Mouse (Mus musculus): Measurements from ENCODE around the gene Gmcl1.

Gene Gmcl1

DNA sequence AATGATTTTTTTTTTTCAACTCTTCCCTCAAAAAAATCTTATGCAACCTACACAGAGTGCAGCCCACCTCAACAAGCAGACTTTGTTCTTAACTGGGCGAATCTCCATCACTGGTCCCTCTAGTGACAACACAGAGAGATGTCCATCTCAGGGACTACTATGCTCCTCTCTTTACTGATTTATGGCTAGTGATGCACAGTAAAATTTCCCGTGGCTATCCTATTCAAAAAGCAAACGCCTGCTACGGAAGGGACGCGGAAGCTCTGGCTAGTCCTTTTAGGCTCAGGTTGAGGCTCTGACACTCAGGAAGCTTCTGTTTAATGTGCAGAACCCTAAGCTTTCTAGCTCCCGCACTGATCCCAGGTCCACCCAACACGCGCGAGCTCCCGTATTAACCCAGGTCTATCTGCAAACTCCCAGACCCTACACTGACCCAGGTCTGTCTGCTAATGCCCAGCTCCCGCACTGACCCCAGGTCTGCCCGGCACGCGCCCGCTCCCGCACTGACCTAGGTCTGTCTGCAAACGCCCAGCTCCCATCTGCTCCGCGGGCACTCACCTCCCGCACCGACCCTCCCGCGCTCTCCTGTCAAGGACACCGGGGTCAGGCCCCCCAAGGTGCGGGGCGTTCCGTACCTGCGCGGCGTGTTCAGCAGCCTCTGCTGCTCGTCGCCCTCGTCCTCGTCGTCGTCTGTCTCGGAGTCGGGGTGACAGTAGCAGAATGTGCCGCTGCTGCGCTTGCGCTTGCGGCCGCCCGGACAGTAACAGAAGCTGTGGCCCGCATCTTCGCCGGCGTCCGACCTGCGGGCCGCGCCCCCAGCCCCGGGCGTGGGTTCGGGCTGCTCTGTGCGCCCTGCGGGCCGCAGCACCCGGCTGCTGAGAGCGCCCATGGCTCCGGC is 658 bp downstream of the Gmcl1 start:
- WGBS: under 1% methylated on average over 62 of the region's 62 CpGs

DNA sequence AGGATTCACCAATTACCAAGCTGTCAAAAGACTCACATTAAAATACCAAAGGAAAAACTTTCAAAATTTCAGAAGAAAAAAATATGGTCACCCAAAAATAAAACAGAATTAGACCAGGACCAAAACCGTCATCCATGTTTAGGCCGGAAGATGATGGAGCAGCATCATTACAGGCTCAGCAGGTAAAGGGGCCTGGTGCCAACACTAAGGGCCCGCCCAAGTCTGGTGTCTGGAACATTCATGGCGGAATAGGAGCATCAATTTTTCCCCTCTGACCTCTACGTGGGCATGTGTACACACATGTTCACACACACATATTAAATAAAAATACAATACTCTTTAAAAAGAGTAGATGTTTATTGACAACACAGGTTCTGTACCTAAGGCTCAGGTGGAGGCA is 4.5 kb downstream of the Gmcl1 start:
- 80% methylated on average over 5 of the region's 5 CpGs for WGBS

DNA sequence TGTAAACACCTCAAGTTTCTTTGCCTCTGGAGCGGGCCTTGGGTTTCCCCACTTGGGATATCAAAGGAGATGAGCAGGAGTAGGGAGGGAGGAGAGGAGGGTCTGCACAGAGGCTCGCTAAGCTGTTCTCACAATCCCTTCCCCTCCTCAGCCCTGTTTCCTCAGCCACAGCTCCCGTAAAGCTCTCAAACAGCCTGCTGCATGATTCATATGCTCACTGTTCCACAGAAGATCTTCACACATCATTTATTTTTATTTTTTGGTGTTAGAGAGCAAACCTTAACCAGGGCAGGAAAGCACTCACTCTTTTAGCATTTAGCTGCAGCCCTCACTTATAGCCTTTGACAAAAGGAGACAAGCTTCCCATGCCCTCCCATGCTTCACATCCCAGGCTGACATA is 11.2 kb downstream of the Gmcl1 start:
- 50% methylated on average over 3 of the region's 3 CpGs for WGBS

DNA sequence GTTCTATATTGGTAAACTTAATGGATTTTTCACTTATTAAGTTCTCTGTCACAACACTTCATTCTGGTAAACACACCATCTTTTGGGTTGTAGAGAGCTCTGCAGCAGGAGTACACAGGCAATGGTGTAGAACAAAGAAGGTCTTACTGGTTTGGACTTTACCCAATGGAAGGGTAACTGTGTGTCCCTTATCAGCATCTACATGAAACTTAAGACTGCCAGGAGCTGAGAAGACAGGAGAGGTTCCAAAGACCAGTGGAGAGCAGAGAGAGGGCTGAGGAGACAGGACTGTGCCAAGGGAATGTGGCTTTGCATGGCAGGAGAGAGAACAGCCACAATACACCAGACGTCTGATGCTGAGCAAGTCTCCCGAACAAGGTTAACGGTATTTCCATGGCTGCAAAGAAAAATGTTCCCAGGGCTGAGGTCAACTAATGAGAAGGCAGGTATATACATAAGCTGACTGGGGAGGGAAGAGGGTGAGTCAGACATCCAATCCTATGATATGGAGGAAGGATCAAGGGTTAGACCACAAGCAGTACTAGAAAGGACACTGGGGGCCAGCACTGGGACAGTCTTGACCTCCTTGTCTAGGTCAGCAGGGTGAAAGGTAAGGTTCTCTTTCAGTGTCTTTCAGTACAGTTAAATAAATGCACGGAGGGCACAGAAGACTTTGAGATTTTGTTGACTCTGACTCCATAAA is 25.0 kb downstream of the Gmcl1 start:
- WGBS: 84% methylated on average over 4 of the region's 4 CpGs

DNA sequence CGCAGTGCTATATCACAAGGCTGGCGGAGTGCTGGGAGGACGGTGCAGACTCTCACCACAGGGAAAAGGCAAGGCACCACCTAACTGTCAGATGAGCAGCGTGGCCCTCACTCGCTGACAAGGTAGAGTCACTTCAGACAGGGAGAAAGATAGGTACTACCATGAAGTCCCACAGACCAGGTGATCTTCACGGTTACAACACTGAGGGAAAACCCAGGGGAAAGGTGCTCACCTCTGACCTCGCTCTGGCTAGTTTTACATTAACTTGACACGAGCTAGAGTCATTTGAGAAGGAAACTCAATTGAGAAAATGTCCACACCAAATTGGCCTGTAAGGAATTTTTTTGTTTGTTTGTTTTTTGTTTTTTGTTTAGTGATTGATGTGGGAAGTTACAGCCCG is 30.6 kb downstream of the Gmcl1 start:
- WGBS: 96% methylated on average over 9 of the region's 9 CpGs

- 79% methylated on average over 6 of the region's 6 CpGs for WGBS
Measured at GRCm38 (mm10) chr6:86697903-86698302, 35.3 kb downstream of the Gmcl1 start.

GRCm38 (mm10) chr6:86696213-86696612 is 37.0 kb downstream of the Gmcl1 start:
- 86% methylated on average over 10 of the region's 10 CpGs for WGBS

DNA sequence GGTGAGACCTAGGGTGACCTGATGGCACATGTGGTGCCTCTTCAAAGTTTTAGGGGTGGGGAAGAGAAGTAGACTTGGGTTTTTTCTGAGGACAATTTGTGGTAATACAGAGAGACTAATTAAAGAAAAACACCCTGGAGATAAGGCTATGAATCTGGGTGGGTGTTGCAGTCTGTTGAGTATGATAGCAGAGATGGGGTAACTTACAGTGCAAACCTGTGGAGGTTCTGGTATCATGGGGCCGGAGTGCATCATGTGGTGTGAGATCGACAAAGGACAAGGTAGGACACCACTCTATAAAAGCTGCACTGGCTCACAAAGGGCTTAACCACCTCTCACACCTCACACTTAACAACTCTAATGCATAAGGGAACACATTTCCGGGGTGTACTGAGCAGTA is 43.5 kb downstream of the Gmcl1 start:
- WGBS: 90% methylated on average over 3 of the region's 3 CpGs

- WGBS: 70% methylated on average over 1 of the region's 1 CpGs
Measured at GRCm38 (mm10) chr6:86686971-86687370, 46.2 kb downstream of the Gmcl1 start.

- WGBS: 24% methylated on average over 12 of the region's 12 CpGs
Measured at GRCm38 (mm10) chr6:86684655-86685011, 48.5 kb downstream of the Gmcl1 start.

DNA sequence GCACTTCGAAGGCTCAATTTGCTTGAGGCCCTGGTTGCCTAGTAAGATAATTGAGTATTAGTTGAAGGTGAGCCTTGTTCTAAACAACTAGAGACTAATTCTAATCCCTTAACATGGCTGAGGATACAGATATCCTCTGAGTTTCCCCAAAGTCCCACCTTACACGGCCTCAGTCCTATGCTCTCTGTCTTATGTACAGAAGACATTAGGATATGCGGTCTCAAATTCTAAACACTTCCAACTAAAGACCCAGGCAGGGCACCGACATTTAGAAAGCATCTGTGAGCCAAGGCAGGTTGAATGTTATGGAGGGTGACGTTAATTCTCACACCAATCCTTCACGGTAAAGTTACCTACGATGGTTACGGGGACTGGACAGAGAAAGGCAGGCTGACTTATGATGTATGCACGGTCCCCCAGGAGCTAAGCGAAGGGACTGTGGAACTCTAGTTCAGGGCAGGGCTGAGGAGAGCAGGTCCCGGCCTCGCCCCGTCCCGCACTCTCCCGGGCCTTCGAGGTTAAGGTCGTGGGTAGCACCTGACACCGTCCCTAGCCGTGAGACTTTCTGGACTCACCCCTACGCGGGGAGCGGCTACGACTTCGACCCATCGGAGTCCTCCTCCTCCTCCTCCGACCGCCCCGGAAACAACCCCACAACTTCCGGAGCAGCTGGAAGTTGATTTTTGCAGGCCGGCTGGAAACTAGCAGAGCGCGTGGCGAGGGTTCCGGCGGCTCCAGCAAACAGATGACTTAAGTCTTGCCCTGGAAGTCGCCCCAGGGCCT is 49.1 kb downstream of the Gmcl1 start, which contains the start of gene Snrnp27:
Gene Snrnp27 (minus strand): TSS at position 651 of the 783 bp plus-strand sequence.
- 2% methylated on average over 36 of the region's 36 CpGs for WGBS

DNA sequence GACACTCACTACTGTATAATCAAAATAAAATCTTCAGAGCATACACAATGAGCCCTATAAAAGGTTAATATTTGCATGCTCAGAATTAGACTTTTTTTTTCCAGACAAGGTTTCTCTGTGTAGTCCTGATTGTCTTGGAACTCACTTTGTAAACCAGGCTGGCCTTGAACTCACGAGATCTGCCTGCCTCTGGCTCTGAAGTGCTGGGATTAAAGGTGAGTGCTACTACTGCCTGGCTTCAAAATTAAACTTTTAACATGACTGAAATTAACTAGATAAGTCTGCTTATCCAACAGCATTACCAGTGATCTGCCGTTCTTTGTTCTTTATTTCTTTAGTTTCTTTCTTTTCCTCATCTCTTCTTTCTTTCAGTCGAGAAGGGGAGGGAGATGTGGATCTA is 51.9 kb downstream of the Gmcl1 start:
- 85% methylated on average over 3 of the region's 3 CpGs for WGBS

- 86% methylated on average over 6 of the region's 6 CpGs for WGBS
Measured at GRCm38 (mm10) chr6:86678341-86678740, 54.8 kb downstream of the Gmcl1 start.

- WGBS: 19% methylated on average over 2 of the region's 2 CpGs
Measured at GRCm38 (mm10) chr6:86670873-86671272, 62.3 kb downstream of the Gmcl1 start.

DNA sequence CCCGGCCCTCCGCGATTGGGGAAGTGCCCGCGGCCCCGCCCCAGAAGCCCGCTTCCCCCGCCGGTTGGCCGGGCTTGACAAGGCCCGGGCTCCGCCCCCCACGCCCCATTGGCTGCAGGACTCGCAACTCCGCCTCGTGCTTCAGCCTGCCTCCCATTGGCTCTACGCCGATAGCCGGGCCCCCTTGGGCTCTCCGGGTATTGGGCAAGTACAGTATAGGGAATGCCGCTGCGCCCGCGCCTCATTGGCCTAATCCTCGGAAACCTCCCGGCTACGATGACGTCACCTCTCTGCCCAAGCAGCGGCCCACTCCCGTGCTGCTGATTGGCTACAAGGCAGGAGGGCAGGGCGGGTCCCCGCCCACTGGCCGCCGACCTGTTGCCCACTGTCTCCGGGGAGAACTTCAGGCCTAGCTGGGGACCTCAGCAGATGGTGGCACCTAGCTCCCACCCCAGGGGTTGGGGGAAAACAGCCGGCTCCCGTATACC is 63.9 kb downstream of the Gmcl1 start:
- WGBS: 3% methylated on average over 35 of the region's 37 CpGs

DNA sequence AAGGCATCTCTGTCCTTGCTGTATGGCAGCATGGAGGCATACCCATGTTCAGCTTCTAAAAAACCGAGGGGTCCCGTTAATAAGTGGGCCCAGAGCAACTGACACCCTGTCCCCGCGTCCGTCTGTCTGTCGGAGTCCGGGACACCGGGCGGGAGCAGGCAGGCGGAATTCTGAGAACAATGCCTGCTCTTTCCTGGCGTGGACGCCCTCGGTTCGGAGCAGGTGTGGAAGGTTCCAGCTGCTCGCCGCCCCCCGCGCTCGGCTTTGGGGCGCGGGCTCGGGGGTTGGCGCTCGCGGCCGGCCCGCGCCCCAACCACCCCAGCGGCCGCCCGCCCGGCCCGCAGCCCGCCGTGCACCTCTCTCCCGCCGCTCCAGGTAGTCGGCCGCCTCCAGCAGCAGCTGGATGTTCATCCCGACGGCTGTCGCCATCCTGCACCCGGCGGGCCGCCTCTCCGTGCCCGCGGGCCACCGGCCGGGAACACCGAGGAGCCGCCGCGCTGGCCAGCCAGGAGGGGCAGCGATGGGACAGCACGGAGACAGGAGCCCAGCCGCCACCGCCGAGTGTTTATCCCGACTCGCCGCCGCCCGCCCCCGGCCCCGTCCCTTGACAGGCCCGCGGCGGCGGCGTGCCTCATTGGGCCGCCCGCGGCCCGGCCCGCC is 64.5 kb downstream of the Gmcl1 start, which contains the start of gene Mxd1:
Gene Mxd1 (minus strand): TSS at position 582 of the 660 bp plus-strand sequence.
- 1% methylated on average over 74 of the region's 76 CpGs for WGBS

GRCm38 (mm10) chr6:86667061-86667460 is 66.1 kb downstream of the Gmcl1 start:
- 89% methylated on average over 10 of the region's 10 CpGs for WGBS

DNA sequence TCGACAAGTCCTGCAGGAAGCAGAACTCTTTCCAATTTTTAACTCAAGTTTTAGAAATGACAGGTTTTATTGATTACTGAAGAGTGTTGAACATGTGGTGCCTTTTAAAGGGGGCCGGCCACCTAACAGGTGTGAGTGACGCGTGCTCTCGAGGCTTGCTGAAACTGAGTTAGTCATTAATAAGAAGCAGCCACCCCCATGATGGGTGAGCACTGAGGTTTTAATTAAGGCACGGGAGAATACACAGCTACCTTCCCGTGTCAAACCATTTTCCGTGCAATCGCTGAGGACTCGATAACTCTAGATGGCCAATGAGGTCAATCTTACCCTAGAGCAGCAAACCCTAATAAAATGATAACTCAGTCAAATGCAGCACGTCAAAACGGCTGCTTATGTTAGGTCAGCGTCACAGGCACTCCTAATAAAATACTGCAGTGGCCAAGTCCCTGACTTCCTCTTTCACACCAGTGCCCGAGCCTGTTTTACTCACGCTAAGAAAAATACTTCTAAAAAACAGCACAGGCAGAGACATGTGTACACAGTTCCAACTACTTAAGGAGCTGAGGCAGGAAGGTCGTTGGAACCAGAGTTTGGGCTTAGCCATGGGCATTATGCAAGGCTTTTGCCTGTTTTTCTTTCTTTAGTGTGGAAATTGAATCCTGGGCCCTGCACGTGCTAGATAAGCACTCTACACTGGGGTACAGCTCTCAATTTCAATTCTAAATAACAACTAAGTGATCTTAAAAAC is 67.4 kb downstream of the Gmcl1 start:
- WGBS: 74% methylated on average over 17 of the region's 17 CpGs

- 79% methylated on average over 5 of the region's 5 CpGs for WGBS
Measured at GRCm38 (mm10) chr6:86665076-86665475, 68.1 kb downstream of the Gmcl1 start.

DNA sequence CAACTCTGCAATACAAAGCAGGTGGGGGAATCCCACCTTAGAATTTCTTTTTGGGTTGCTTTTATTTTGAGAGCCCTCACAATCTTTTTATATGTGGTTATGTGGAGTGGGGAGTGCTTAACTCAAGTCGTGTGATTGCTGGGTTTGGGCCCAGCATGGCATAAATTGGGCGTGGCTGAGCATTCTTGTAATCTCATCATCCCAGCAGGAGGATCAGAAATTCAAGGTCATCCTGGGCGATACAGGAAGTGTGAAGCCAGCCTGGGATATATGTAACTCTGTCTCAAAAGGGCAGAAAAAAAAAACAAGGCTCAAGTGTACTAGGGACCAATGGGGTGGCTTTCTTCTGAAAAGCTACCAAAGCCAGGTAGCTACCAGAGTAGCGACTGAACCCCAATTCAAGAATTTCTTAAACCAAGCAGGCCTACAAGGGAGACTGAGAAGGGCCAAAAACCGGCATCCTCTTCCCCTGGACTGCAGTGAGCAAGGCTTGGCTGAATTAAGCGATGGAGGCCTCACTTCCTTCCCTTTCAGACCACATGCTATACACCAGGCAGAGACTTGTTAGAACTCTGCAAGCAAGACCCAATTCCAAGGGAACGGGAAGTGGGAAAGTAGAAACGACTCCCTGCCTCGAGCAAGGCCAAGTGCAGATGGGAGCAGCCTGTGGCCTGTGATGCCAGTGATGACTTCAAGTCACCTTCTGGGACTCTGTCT is 72.9 kb downstream of the Gmcl1 start:
- 73% methylated on average over 9 of the region's 9 CpGs for WGBS
